Comparison of ENCODE assay signal across 8 mouse cellular contexts in genomic region chr16:64754743-64755139, GRCm38 (mm10). TPM values are rescaled to one million over a fixed set of nuclear protein-coding genes. Genes with fewer than 3 reads are reported as not detected.
DNase-seq lines count a peak whose midpoint lies in the region; TF ChIP-seq lines count a peak whose summit lies in the region.

No protein-coding gene starts in this region.

- no peak overlapping the region for H3K4me3 ChIP-seq in CH12.LX (replicated peaks in 1 of 3; ENCODE audit: low read depth in 2 of 3, low read length in 2 of 3, poor library complexity in 1 of 3)
- no peak overlapping the region for H3K4me3 ChIP-seq in cortical plate, adult 2 months (ENCODE audit: insufficient read depth, low read length)

- in situ Hi-C loops in CH12.LX (cut with MboI; ENCODE audit: low pct_ligation_motif_present, low pct_unique_long_range_greater_than_20kb, low sequenced_read_pairs): loop anchor here (25.0 kb wide), 1 partner anchor 733 kb away; no protein-coding TSS in a partner anchor

- DNase-seq in heart, postnatal 14 days: peak; percentile 7 to 31
- no peak for DNase-seq in heart, postnatal 25 days (ENCODE audit: low spot score)
- peak; percentile 52 for DNase-seq in CH12.LX (ENCODE audit: extremely low read depth)
- peak; percentile 44 for DNase-seq in induced T-regulatory cell, adult 2 months (ENCODE audit: low read depth)
- DNase-seq in retina, embryonic 14.5 days (ENCODE audit: low spot score): peak; percentile 77
- DNase-seq in ovary, postnatal 36 days (ENCODE audit: low spot score): no peak
- no peak for DNase-seq in thymus, adult 18-20 months

- H3K27ac ChIP-seq in CH12.LX (ENCODE audit: insufficient read depth, low read depth): no peak overlapping the region
- H3K27ac ChIP-seq in cortical plate, adult 2 months (ENCODE audit: insufficient read depth, low read length): no peak overlapping the region

- TF ChIP-seq POLR2A in CH12.LX (IDR thresholded peaks at IDR 0.05; ENCODE audit: low read depth, low read length): no peak
- TF ChIP-seq POLR2A in cortical plate, adult 2 months (IDR thresholded peaks at IDR 0.05; ENCODE audit: extremely low read depth, insufficient read depth, low read length): no peak

- TF ChIP-seq EP300 in CH12.LX (IDR thresholded peaks at IDR 0.05; ENCODE audit: low read length): no peak

- H3K9me3 ChIP-seq in CH12.LX (replicated peaks; ENCODE audit: low read length): peaks cover 8% of the 10 kb centered on the region

- TF ChIP-seq CTCF in CH12.LX (conservative IDR thresholded peaks at IDR 0.05 in 1 of 2, IDR thresholded peaks at IDR 0.05 in 1 of 2; ENCODE audit: low read depth in 2 of 2, low read length in 2 of 2): peak; percentile 10 to 95; a peak in 2 of 4 replicates
- peak; percentile 47 for TF ChIP-seq CTCF in cortical plate, adult 2 months (IDR thresholded peaks at IDR 0.05; ENCODE audit: extremely low read depth, insufficient read depth, low read length)

- peak; percentile 96 for TF ChIP-seq RAD21 in CH12.LX (IDR thresholded peaks at IDR 0.05; ENCODE audit: low read depth, low read length)

- no peaks in the 10 kb centered on the region for H3K27me3 ChIP-seq in CH12.LX (replicated peaks)

- peaks cover 4 to 38% of the 10 kb centered on the region in 2 experiments; a peak in 3 of 4 replicates for H3K4me1 ChIP-seq in CH12.LX (ENCODE audit: control insufficient read depth in 1 of 2, insufficient read depth in 2 of 2)
- H3K4me1 ChIP-seq in cortical plate, adult 2 months (ENCODE audit: control insufficient read depth, insufficient read depth, low read length): no peaks in the 10 kb centered on the region

- no peaks in the 10 kb centered on the region for H3K79me2 ChIP-seq in CH12.LX (replicated peaks; ENCODE audit: control insufficient read depth, extremely low read depth, insufficient read depth, poor library complexity, severe bottlenecking)

- dilution Hi-C loops in CH12.LX (cut with MboI; ENCODE audit: extremely low pct_ligation_motif_present, extremely low pct_unique_long_range_greater_than_20kb, low sequenced_read_pairs): no loop called here

- intact Hi-C loops in heart, postnatal 14 days (cut with DNase I): loop anchor here (2.0 to 10.0 kb wide), 4 partner anchors 143 to 1970 kb away; partner anchors contain the start of gene Nsun3
- intact Hi-C loops in heart, postnatal 25 days (cut with DNase I): loop anchor here (2.0 to 10.0 kb wide), 3 partner anchors 144 to 718 kb away; no protein-coding TSS in a partner anchor

- no peak overlapping the region for H3K9ac ChIP-seq in CH12.LX (ENCODE audit: insufficient read depth, low read depth)

- no peak overlapping the region for H3K4me2 ChIP-seq in CH12.LX (ENCODE audit: insufficient read depth, low read depth, poor library complexity, severe bottlenecking)

- H3K36me3 ChIP-seq in CH12.LX (replicated peaks in 1 of 2; ENCODE audit: control insufficient read depth in 1 of 2, insufficient read depth in 1 of 2, low read length in 1 of 2): no peaks in the 10 kb centered on the region

TF ChIP-seq in CH12.LX, 34 proteins besides CTCF, POLR2A, EP300 and RAD21:
- TF ChIP-seq SMC3 (IDR thresholded peaks at IDR 0.05; ENCODE audit: low read depth, low read length) (peak; percentile 89), ZC3H11A (IDR thresholded peaks at IDR 0.05; ENCODE audit: low read depth, low read length) (peak; percentile 90), MAZ (IDR thresholded peaks at IDR 0.05; ENCODE audit: low read depth, low read length) (no peak), MAX (IDR thresholded peaks at IDR 0.05; ENCODE audit: low read length) (no peak), USF1 (IDR thresholded peaks at IDR 0.05; ENCODE audit: low read depth, low read length) (no peak), JUND (conservative IDR thresholded peaks at IDR 0.05; ENCODE audit: low read depth, low read length) (no peak)

RNA-seq across cellular contexts. Expression of gene 4930453N24Rik, which starts 16.2 kb away (rescaled TPM):
- 10 to 100 TPM; 24.5 to 24.6 TPM for total RNA-seq in heart, postnatal 14 days (2021)
- total RNA-seq in heart, postnatal 25 days (2021): 10 to 100 TPM; 22.3 to 23.8 TPM
- total RNA-seq in CH12.LX (2012; rRNA removed): 26.6 and 38.9 TPM in 2 replicates
- total RNA-seq in CH12.LX (2014; rRNA removed): 62.0 and 68.6 TPM in 2 replicates
- 40.7 and 48.4 TPM in 2 replicates for polyA plus RNA-seq in CH12.LX (2012; ENCODE audit: insufficient read length, low read depth)
- 13.2 and 13.8 TPM in 2 replicates for polyA plus RNA-seq in cortical plate, adult 2 months (2012; rRNA removed)

Comparison
In these comparisons a context has a peak if more than half of its experiments do, and no peak if none do; other contexts are left out.
1. DNase-seq: peak in heart, postnatal 14 days (2 of 2), CH12.LX (single experiment), induced T-regulatory cell, adult 2 months (single experiment) and retina, embryonic 14.5 days (single experiment); none in heart, postnatal 25 days (single experiment), ovary, postnatal 36 days (single experiment) and thymus, adult 18-20 months (0 of 2).